Mouse (Mus musculus) heart, adult 2 months (tissue): ENCODE data around the gene Slc43a2.

Experiments used
- CTCF ChIP-seq: fragments of 200-600 bp; IDR thresholded peaks from 2 replicates; pipeline ENCODE4 v1.8.1; 2022; ENCODE audit warnings: antibody characterized with exemption, mild to moderate bottlenecking, moderate library complexity
- EP300 ChIP-seq: fragments of 200-500 bp; IDR thresholded peaks from 2 replicates; pipeline ENCODE4 v1.6.1; 2011; ENCODE audit warnings: low read depth, low read length, control low read depth; ENCODE audit not compliant: insufficient read depth

DNA sequence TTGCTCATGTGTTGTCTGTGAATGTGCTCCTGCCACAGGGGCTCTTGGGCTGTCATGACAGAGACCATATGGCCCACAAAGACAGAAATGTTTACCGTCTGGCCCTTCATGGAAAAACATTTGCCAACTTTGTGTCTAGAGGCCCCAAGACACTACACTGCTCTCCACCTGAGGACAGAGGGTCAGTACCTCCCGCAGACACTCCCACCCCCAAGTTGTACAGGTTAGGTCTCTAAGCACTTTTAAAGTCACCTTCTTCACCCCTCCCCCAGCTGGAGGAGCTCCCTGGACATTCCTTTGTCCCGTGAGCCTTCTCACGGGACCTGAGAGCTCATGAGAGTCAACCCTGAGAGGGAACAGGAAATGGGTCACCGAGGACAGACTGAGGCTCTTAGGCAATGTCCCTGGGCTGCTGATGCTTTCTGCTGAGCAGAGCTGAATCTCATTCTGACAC lies 18.2 kb downstream of the Slc43a2 start:
- TF ChIP-seq CTCF (no peak), EP300 (no peak)
